Mouse (Mus musculus) kidney, embryonic 14.5 days (tissue): ENCODE measurements around the gene Cbln4. TPM values are rescaled to one million over a fixed set of nuclear protein-coding genes. Genes with fewer than 3 reads are reported as not detected.

Source experiments
- ATAC-seq: fragments of 200-750 bp; cut with Nextera tagmentation; 2 replicates; pipeline ENCODE4 v1.8.0; 2017; ENCODE audit warnings: moderate number of reproducible peaks, mild to moderate bottlenecking, moderate TSS enrichment, moderate library complexity; ENCODE audit not compliant: low FRiP score, low TSS enrichment
- H3K27ac ChIP-seq: fragments of 300-500 bp; sonication (generic); 2 replicates; pipeline ENCODE4 v1.5.1; 2014; ENCODE audit warnings: low read depth, mild to moderate bottlenecking, low read length, moderate library complexity, mixed read lengths
- H3K27me3 ChIP-seq: fragments of 300-500 bp; sonication (generic); 2 replicates; pipeline ENCODE4 v1.6.1; 2014; ENCODE audit warnings: mild to moderate bottlenecking, low read length; ENCODE audit not compliant: control insufficient read depth, insufficient read depth
- H3K36me3 ChIP-seq: fragments of 300-500 bp; sonication (generic); 2 replicates; pipeline ENCODE4 v1.6.1; 2014; ENCODE audit warnings: low read length, mixed read lengths; ENCODE audit not compliant: control insufficient read depth, insufficient read depth
- H3K4me1 ChIP-seq: fragments of 300-500 bp; sonication (generic); 2 replicates; pipeline ENCODE4 v1.6.1; 2014; ENCODE audit warnings: low read length, mixed read lengths; ENCODE audit not compliant: control insufficient read depth, insufficient read depth
- H3K4me2 ChIP-seq: fragments of 300-500 bp; sonication (generic); replicated peaks from 2 replicates; pipeline ENCODE4 v1.6.1; 2014; ENCODE audit warnings: low read depth, mild to moderate bottlenecking, low read length
- H3K4me3 ChIP-seq: fragments of 300-500 bp; sonication (generic); 2 replicates; pipeline ENCODE4 v1.5.1; 2014; ENCODE audit warnings: mild to moderate bottlenecking, low read length
- H3K9ac ChIP-seq: fragments of 300-500 bp; sonication (generic); 2 replicates; pipeline ENCODE4 v1.6.1; 2014; ENCODE audit warnings: low read depth, mild to moderate bottlenecking, low read length, moderate library complexity
- H3K9me3 ChIP-seq: fragments of 300-500 bp; sonication (generic); 2 replicates; pipeline ENCODE4 v1.6.1; 2016; ENCODE audit warnings: low read length; ENCODE audit not compliant: control insufficient read depth
- WGBS: fragments of 180-500 bp; shearing (Covaris S2); extraction: QIAGEN DNeasy Blood & Tissue Kit; methylation state at CpG from one replicate; pipeline ENCODE4 v1.1.7; 2014; 5-methylcytosine and 5-hydroxymethylcytosine counted together
- polyA plus RNA-seq: library from polyadenylated mRNA; unstranded; fragments of >200 nt; fragmentation: Nextera tagmentation; extraction: Ambion mirVana; gene quantifications from 2 replicates; pipeline ENCODE4 v1.2.1, GENCODE M21; 2014

Gene Cbln4
- 2.9 and 4.2 TPM in 2 replicates for polyA plus RNA-seq

DNA sequence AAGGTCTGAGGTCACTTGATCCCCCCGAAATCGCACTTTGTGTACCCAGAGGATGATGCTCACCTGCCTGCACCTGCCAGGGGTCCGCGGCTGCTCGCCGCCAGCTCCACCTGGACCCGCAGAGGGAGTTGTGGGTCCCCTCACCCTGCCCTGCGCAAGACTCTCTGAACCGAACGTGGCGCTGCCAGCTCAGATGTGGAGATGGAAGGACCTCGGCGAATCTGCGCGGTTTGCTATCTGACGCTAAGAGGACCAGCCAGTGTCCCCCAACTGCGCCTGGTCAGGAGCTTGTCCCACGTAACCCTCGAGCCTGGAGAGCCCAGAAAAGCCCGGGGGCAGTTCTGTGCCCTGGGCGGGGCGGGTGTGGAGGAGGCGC lies at the start of gene Cbln4:
Cbln4 (minus strand) TSS at position 232 of the 376 bp plus-strand sequence.
- H3K27ac ChIP-seq, result no peak within 1 kb of the TSS
- no peaks in the 10 kb centered on the region for H3K36me3 ChIP-seq
- H3K4me1 ChIP-seq, result peaks cover 16% of the 10 kb centered on the region; the same call in 1 of the 2 replicates
- H3K27me3 ChIP-seq, result peaks cover 41% of the 10 kb centered on the region
- H3K4me2 ChIP-seq, result peak within 1 kb of the TSS; percentile 45
- WGBS, result 2% methylated on average over 23 of the region's 23 CpGs
- no peaks in the 10 kb centered on the region for H3K9me3 ChIP-seq
- H3K4me3 ChIP-seq, result peak within 1 kb of the TSS; percentile 28
- no peak for ATAC-seq
- H3K9ac ChIP-seq, result no peak within 1 kb of the TSS

GRCm38 (mm10) chr2:172078596-172078995 lies 35.3 kb upstream of the Cbln4 start:
- Histone ChIP-seq H3K9me3 (no peaks in the 10 kb centered on the region), H3K4me2 (no peak overlapping the region), H3K9ac (no peak overlapping the region), H3K27me3 (no peaks in the 10 kb centered on the region), H3K27ac (no peak overlapping the region), H3K36me3 (no peaks in the 10 kb centered on the region), H3K4me1 (no peaks in the 10 kb centered on the region), H3K4me3 (no peak overlapping the region)
- WGBS, result 77% methylated on average over 3 of the region's 3 CpGs
- ATAC-seq, result no peak

DNA sequence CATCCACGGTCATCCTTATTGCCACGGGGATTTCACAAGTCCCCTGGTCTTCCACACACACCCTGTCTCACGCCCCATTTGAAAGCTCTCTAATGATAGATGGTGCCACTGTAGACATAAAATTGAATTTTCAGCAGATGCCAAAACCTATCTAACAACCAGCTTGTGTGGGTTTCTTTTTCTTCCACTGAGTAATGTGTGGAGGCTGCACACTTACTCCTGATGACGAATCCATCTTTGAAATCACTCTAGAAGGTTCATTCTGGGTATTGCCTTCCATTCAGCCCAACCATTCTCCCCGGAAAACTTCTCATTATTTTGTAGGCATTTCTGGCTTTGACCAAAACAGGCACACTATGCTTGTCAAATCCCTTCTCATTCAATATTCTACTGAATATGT lies 33.0 kb upstream of the Cbln4 start:
- Histone ChIP-seq H3K4me3 (no peak overlapping the region), H3K27me3 (no peaks in the 10 kb centered on the region), H3K27ac (no peak overlapping the region), H3K9ac (no peak overlapping the region), H3K4me1 (no peaks in the 10 kb centered on the region), H3K4me2 (no peak overlapping the region), H3K36me3 (no peaks in the 10 kb centered on the region), H3K9me3 (no peaks in the 10 kb centered on the region)
- no peak for ATAC-seq
- 84% methylated on average over 5 of the region's 5 CpGs for WGBS

GRCm38 (mm10) chr2:172062876-172063275 lies 19.6 kb upstream of the Cbln4 start:
- Histone ChIP-seq H3K27me3 (no peaks in the 10 kb centered on the region), H3K36me3 (no peaks in the 10 kb centered on the region), H3K4me3 (no peak overlapping the region), H3K9me3 (no peaks in the 10 kb centered on the region), H3K9ac (no peak overlapping the region), H3K27ac (no peak overlapping the region), H3K4me2 (no peak overlapping the region), H3K4me1 (no peaks in the 10 kb centered on the region)
- 85% methylated on average over 7 of the region's 7 CpGs for WGBS
- no peak for ATAC-seq

GRCm38 (mm10) chr2:172059747-172060146 lies 16.5 kb upstream of the Cbln4 start:
- WGBS, result 66% methylated on average over 3 of the region's 3 CpGs
- no peaks in the 10 kb centered on the region for H3K9me3 ChIP-seq
- no peak overlapping the region for H3K4me3 ChIP-seq
- no peak for ATAC-seq
- no peaks in the 10 kb centered on the region for H3K36me3 ChIP-seq
- no peak overlapping the region for H3K4me2 ChIP-seq
- no peak overlapping the region for H3K27ac ChIP-seq
- H3K9ac ChIP-seq, result no peak overlapping the region
- H3K27me3 ChIP-seq, result no peaks in the 10 kb centered on the region
- no peaks in the 10 kb centered on the region for H3K4me1 ChIP-seq

DNA sequence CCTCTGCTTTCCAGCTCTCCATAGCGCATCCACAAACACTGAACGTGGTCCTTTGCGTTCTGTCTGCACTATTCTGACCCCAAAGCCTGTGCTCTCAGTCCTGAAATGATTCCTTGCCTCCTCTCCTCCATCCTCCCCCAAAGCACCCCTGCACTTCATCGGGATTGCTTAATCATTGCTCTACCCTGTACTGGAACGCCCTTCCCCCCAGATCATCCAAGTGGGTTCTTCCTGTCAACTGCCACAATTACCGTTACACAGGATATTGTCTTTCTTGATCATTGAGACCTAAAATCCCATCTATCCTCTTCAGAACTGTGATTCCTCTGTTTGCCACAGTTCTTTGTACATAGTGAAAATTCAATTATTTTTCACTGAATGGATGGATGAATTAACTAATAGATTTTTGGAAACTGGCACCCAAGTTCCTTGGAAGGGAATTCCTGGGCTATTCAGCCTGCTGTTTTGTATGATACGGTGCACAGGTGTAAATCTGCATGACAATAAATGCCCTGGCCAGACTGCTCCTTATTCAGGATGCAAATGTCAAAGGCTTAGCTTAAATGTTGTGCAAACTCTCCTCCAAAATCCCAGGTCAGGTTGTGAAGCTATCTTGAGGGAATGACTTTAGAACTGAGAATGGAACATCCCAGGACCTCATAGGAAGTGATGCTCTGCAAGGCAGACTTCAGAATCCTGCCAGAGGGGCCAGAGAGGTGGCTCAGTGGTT lies 15.8 kb upstream of the Cbln4 start:
- no peaks in the 10 kb centered on the region for H3K9me3 ChIP-seq
- H3K4me2 ChIP-seq, result no peak overlapping the region
- no peak overlapping the region for H3K4me3 ChIP-seq
- H3K9ac ChIP-seq, result no peak overlapping the region
- 72% methylated on average over 7 of the region's 7 CpGs for whole genome bisulfite sequencing
- H3K27me3 ChIP-seq, result no peaks in the 10 kb centered on the region
- no peaks in the 10 kb centered on the region for H3K36me3 ChIP-seq
- H3K27ac ChIP-seq, result no peak overlapping the region
- no peak for ATAC-seq
- H3K4me1 ChIP-seq, result no peaks in the 10 kb centered on the region

- no peak overlapping the region for H3K9ac ChIP-seq
- H3K9me3 ChIP-seq, result no peaks in the 10 kb centered on the region
- H3K36me3 ChIP-seq, result no peaks in the 10 kb centered on the region
- no peak overlapping the region for H3K27ac ChIP-seq
- ATAC-seq, result no peak
- peaks cover 39% of the 10 kb centered on the region for H3K27me3 ChIP-seq
- WGBS, result 18% methylated on average over 7 of the region's 7 CpGs
- H3K4me2 ChIP-seq, result no peak overlapping the region
- no peak overlapping the region for H3K4me3 ChIP-seq
- H3K4me1 ChIP-seq, result peaks cover 16% of the 10 kb centered on the region; the same call in 1 of the 2 replicates
Observed at GRCm38 (mm10) chr2:172046002-172046401, 2.7 kb upstream of the Cbln4 start.

DNA sequence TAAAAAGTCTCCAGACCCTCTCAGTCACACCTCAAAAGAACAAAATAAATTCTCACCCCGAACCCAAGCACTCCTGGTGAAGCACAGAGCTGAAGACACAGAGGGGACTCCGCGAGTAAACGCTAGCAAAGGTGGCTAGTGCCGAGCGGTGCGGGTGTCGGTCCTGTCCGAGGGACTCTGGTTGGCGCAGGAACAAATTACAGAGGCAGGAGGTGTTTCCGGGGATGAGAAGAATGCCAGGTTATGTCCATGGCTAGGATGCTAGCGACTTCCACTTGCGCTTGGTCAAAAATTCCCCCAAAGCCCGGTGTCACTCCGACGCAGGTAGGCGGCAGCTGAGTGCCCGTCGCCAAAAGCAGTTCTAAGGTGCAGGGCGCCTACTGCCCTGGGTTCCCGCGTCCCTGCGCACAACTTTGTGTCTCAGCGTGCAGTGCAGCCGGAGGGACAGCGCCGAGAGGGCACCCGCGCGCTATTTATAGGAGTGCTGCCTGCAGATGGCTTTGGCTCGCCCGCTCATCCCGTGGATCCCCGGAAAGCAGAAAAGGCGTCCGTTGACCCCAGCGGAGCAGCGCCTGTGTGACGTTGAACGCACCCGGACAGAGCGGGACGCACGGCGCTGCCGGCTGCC lies 545 bp downstream of the Cbln4 start:
- WGBS, result 1% methylated on average over 45 of the region's 46 CpGs
- Histone ChIP-seq H3K27me3 (peaks cover 41% of the 10 kb centered on the region), H3K4me3 (peak overlapping the region; percentile 28), H3K27ac (no peak overlapping the region), H3K4me1 (peaks cover 16% of the 10 kb centered on the region; the same call in 1 of the 2 replicates), H3K9ac (no peak overlapping the region), H3K4me2 (peak overlapping the region; percentile 45), H3K36me3 (no peaks in the 10 kb centered on the region), H3K9me3 (no peaks in the 10 kb centered on the region)
- ATAC-seq, result 0 out of 2 replicates have a peak, but pooled peaks have one; percentile 25

- Histone ChIP-seq H3K4me1 (peaks cover 16% of the 10 kb centered on the region; the same call in 1 of the 2 replicates), H3K4me3 (peak overlapping the region; percentile 28), H3K36me3 (no peaks in the 10 kb centered on the region), H3K9me3 (no peaks in the 10 kb centered on the region), H3K27ac (no peak overlapping the region), H3K27me3 (peaks cover 41% of the 10 kb centered on the region), H3K9ac (no peak overlapping the region), H3K4me2 (peak overlapping the region; percentile 45)
- peak; percentile 90 for ATAC-seq
- WGBS, result 0% methylated on average over 34 of the region's 34 CpGs
Observed at GRCm38 (mm10) chr2:172042125-172042524, 1.1 kb downstream of the Cbln4 start.
